Mouse (Mus musculus) heart, postnatal 4 days (tissue): Measurements from ENCODE around the gene Olfr478. TPM values are rescaled to one million over a fixed set of nuclear protein-coding genes. Genes with fewer than 3 reads are reported as not detected.
"Not testable (repeated sequence)": the region's sequence is repeated elsewhere in the genome, so short reads cannot be mapped to it uniquely, and the experiment has no call there.

Source experiments
- DNase-seq: peaks from one replicate; pipeline ENCODE4 v3.0.0; 2021
- total RNA-seq, 2 experiments: library from RNA; stranded (reverse); gene quantifications; 2 replicates each; pipeline ENCODE4 v1.2.3; 2021

The Olfr478 gene
- total RNA-seq, result not detected

- DNase-seq, result no peak
Observed at GRCm38 (mm10) chr7:108033889-108034288, at the start of gene Olfr478. TSS of gene Olfr478 (minus strand) at chr7:108033989.

- no peak for DNase-seq
Observed at GRCm38 (mm10) chr7:108079555-108079954, 45.8 kb upstream of the Olfr478 start, which contains the start of gene Olfr481. TSS of gene Olfr481 (plus strand) at chr7:108079855.

GRCm38 (mm10) chr7:108067246-108067645 is 33.5 kb upstream of the Olfr478 start, which contains the start of gene Olfr480:
TSS of gene Olfr480 (minus strand) at chr7:108067346.
- DNase-seq, result no peak

GRCm38 (mm10) chr7:108050393-108050792 is 16.6 kb upstream of the Olfr478 start, which contains the start of gene Olfr479:
TSS of gene Olfr479 (plus strand) at chr7:108050693.
- DNase-seq, result no peak

GRCm38 (mm10) chr7:108014256-108014655 is 19.5 kb downstream of the Olfr478 start:
- DNase-seq, result not testable (repeated sequence)

- DNase-seq, result no peak
Observed at GRCm38 (mm10) chr7:107986393-107986792, 47.4 kb downstream of the Olfr478 start, which contains the start of gene Olfr477. TSS of gene Olfr477 (plus strand) at chr7:107986693.

Other genes starting within 250 kb of the Olfr478 start
- gene Ovch2, start 232.8 kb downstream of the Olfr478 start, total RNA-seq, result not detected
- not detected for gene Olfr467, start 221.7 kb downstream of the Olfr478 start, total RNA-seq
- not detected for gene Olfr469, start 208.4 kb downstream of the Olfr478 start, total RNA-seq
- not detected for gene Olfr470, start 186.5 kb downstream of the Olfr478 start, total RNA-seq
- under 1 TPM in 1 of 2 experiments, not detected in 1; 0.07 TPM for gene Olfr472, start 136.1 kb downstream of the Olfr478 start, total RNA-seq
- not detected for gene Olfr473, start 103.5 kb downstream of the Olfr478 start, total RNA-seq
- not detected for gene Olfr474, start 79.3 kb downstream of the Olfr478 start, total RNA-seq
- not detected for gene Olfr476, start 69.2 kb downstream of the Olfr478 start, total RNA-seq
- not detected for gene Olfr477, start 47.3 kb downstream of the Olfr478 start, total RNA-seq
- gene Olfr479, start 16.7 kb upstream of the Olfr478 start, total RNA-seq, result not detected
- not detected for gene Olfr480, start 33.4 kb upstream of the Olfr478 start, total RNA-seq
- gene Olfr481, start 45.9 kb upstream of the Olfr478 start, total RNA-seq, result not detected
- under 1 TPM; 0.67 to 0.83 TPM for gene Olfr482, start 63.6 kb upstream of the Olfr478 start, total RNA-seq
- gene Olfr483, start 66.9 kb upstream of the Olfr478 start, total RNA-seq, result not detected
- gene Olfr484, start 93.5 kb upstream of the Olfr478 start, total RNA-seq, result not detected
- not detected for gene Olfr485, start 125.9 kb upstream of the Olfr478 start, total RNA-seq
- not detected for gene Olfr486, start 138.8 kb upstream of the Olfr478 start, total RNA-seq
- gene Olfr487, start 180.6 kb upstream of the Olfr478 start, total RNA-seq, result not detected
- gene Olfr488, start 224.4 kb upstream of the Olfr478 start, total RNA-seq, result not detected